In genomic region chr8:83609547-83610180, GRCm38 (mm10) we compare ENCODE assay signal across 8 mouse cellular contexts. TPM values are rescaled to one million over a fixed set of nuclear protein-coding genes. Genes with fewer than 3 reads are reported as not detected.
DNase-seq lines count a peak whose midpoint lies in the region; ATAC-seq and TF ChIP-seq lines count a peak whose summit lies in the region.

No protein-coding gene starts in this region.

- TF ChIP-seq CTCF in spleen, adult 2 months (IDR thresholded peaks at IDR 0.05; ENCODE audit: extremely low read depth, insufficient read depth, insufficient read length, insufficient replicate concordance) = no peak
- TF ChIP-seq CTCF in lung, adult 2 months (IDR thresholded peaks at IDR 0.05; ENCODE audit: insufficient read depth, low read length) = no peak

- H3K4me2 ChIP-seq in limb, embryonic 12.5 days = peak overlapping the region; percentile 77

- H3K27ac ChIP-seq in spleen, adult 2 months (ENCODE audit: insufficient read depth, low read length) = no peak overlapping the region
- 0 out of 2 replicates have a peak overlapping the region, but pooled peaks have one; percentile 97 for H3K27ac ChIP-seq in forebrain, embryonic 10.5 days
- no peak overlapping the region for H3K27ac ChIP-seq in limb, embryonic 12.5 days

- no peak for DNase-seq in spleen, adult 2 months (ENCODE audit: low read depth in 1 of 2, low spot score in 2 of 2)
- no peak for DNase-seq in spleen, adult 18-20 months
- no peak for DNase-seq in forebrain, embryonic 10.5 days (ENCODE audit: extremely low spot score, low spot score)
- peak; percentile 39 for DNase-seq in splenic B cell, adult 2 months (ENCODE audit: low read depth, low spot score)
- no peak for DNase-seq in adrenal gland, postnatal 36 days
- no peak for DNase-seq in frontal cortex, postnatal 10 days (ENCODE audit: low spot score in 2 of 2)
- no peak for DNase-seq in lung, adult 2 months

- H3K4me3 ChIP-seq in spleen, adult 2 months (ENCODE audit: extremely low read depth, insufficient read depth, insufficient read length) = 0 out of 2 replicates have a peak overlapping the region, but pooled peaks have one; percentile 92
- H3K4me3 ChIP-seq in forebrain, embryonic 10.5 days = peak overlapping the region; percentile 85
- peak overlapping the region; percentile 75 for H3K4me3 ChIP-seq in limb, embryonic 12.5 days (replicated peaks)
- no peak overlapping the region for H3K4me3 ChIP-seq in lung, adult 2 months (replicated peaks; ENCODE audit: extremely low read depth, low read depth, low read length)

- H3K9me3 ChIP-seq in forebrain, embryonic 10.5 days = no peaks in the 10 kb centered on the region
- no peaks in the 10 kb centered on the region for H3K9me3 ChIP-seq in limb, embryonic 12.5 days

- peaks cover 11% of the 10 kb centered on the region; the same call in 1 of the 2 replicates for H3K4me1 ChIP-seq in spleen, adult 2 months (ENCODE audit: control insufficient read depth, insufficient read depth, insufficient read length)
- peaks cover 26% of the 10 kb centered on the region for H3K4me1 ChIP-seq in forebrain, embryonic 10.5 days
- H3K4me1 ChIP-seq in limb, embryonic 12.5 days (replicated peaks) = peaks cover 20% of the 10 kb centered on the region
- H3K4me1 ChIP-seq in lung, adult 2 months (ENCODE audit: control insufficient read depth, insufficient read depth, low read length) = peaks cover 9% of the 10 kb centered on the region

- WGBS in spleen, adult 2 months = 68% methylated on average over 10 of the region's 10 CpGs
- WGBS in forebrain, embryonic 10.5 days = 94% methylated on average over 10 of the region's 10 CpGs
- WGBS in limb, embryonic 12.5 days = 93% methylated on average over 10 of the region's 10 CpGs
- WGBS in lung, adult 2 months = 77% methylated on average over 10 of the region's 10 CpGs

- ATAC-seq in limb, embryonic 12.5 days (ENCODE audit: insufficient number of reproducible peaks, insufficient read depth, low FRiP score, low TSS enrichment, low read depth) = no peak

- H3K27me3 ChIP-seq in spleen, adult 2 months (ENCODE audit: control insufficient read depth, insufficient read depth, low read length) = no peaks in the 10 kb centered on the region
- no peaks in the 10 kb centered on the region for H3K27me3 ChIP-seq in forebrain, embryonic 10.5 days (ENCODE audit: poor library complexity, severe bottlenecking)
- H3K27me3 ChIP-seq in limb, embryonic 12.5 days = no peaks in the 10 kb centered on the region
- no peaks in the 10 kb centered on the region for H3K27me3 ChIP-seq in splenic B cell, adult 2 months (ENCODE audit: control insufficient read depth, insufficient read depth, low read length, poor library complexity, severe bottlenecking)

- no peak for TF ChIP-seq POLR2A in spleen, adult 2 months (IDR thresholded peaks at IDR 0.05; ENCODE audit: low read depth, low read length)
- no peak for TF ChIP-seq POLR2A in lung, adult 2 months (IDR thresholded peaks at IDR 0.05; ENCODE audit: borderline replicate concordance, extremely low read depth, low read depth, low read length)

- peak overlapping the region; percentile 88 for H3K9ac ChIP-seq in limb, embryonic 12.5 days (replicated peaks)

- peaks cover 23% of the 10 kb centered on the region for H3K36me3 ChIP-seq in spleen, adult 2 months (ENCODE audit: control insufficient read depth, insufficient read depth, low read length)
- peaks cover 50% of the 10 kb centered on the region for H3K36me3 ChIP-seq in forebrain, embryonic 10.5 days (replicated peaks)
- H3K36me3 ChIP-seq in limb, embryonic 12.5 days = peaks cover 48% of the 10 kb centered on the region
- peaks cover 14% of the 10 kb centered on the region for H3K36me3 ChIP-seq in splenic B cell, adult 2 months (ENCODE audit: control insufficient read depth, insufficient read depth, low read length, poor library complexity, severe bottlenecking)

RNA-seq across cellular contexts. Expression of gene Dnajb1, which starts 1.7 kb away (rescaled TPM):
- 24.9 and 30.8 TPM in 2 replicates for polyA plus RNA-seq in spleen, adult 2 months (2012; rRNA removed)
- polyA plus RNA-seq in forebrain, embryonic 10.5 days (2016; fragmentation: Nextera tagmentation; extraction: Ambion mirVana) = 65.2 and 77.8 TPM in 2 replicates
- 68.4 and 72.8 TPM in 2 replicates for polyA plus RNA-seq in limb, embryonic 12.5 days (2016; fragmentation: Nextera tagmentation; extraction: Ambion mirVana)
- 10 to 100 TPM; 38.5 to 57.2 TPM for total RNA-seq in adrenal gland, postnatal 36 days (2021)
- 23.5 and 26.4 TPM in 2 replicates for polyA plus RNA-seq in lung, adult 2 months (2012; rRNA removed)

RNA-seq across cellular contexts. Expression of gene Tecr, which starts 1.9 kb away (rescaled TPM):
- polyA plus RNA-seq in spleen, adult 2 months (2012; rRNA removed) = 309 and 381 TPM in 2 replicates
- polyA plus RNA-seq in forebrain, embryonic 10.5 days (2016; fragmentation: Nextera tagmentation; extraction: Ambion mirVana) = 637 and 658 TPM in 2 replicates
- polyA plus RNA-seq in limb, embryonic 12.5 days (2016; fragmentation: Nextera tagmentation; extraction: Ambion mirVana) = 577 and 580 TPM in 2 replicates
- 100 to 1,000 TPM; 450 to 470 TPM for total RNA-seq in adrenal gland, postnatal 36 days (2021)
- polyA plus RNA-seq in lung, adult 2 months (2012; rRNA removed) = 416 and 565 TPM in 2 replicates

RNA-seq across cellular contexts. Expression of gene Gipc1, which starts 42.8 kb away (rescaled TPM):
- polyA plus RNA-seq in spleen, adult 2 months (2012; rRNA removed) = 27.7 and 32.5 TPM in 2 replicates
- polyA plus RNA-seq in forebrain, embryonic 10.5 days (2016; fragmentation: Nextera tagmentation; extraction: Ambion mirVana) = 220 and 227 TPM in 2 replicates
- 179 and 185 TPM in 2 replicates for polyA plus RNA-seq in limb, embryonic 12.5 days (2016; fragmentation: Nextera tagmentation; extraction: Ambion mirVana)
- 10 to 100 TPM; 37.8 to 44.0 TPM for total RNA-seq in adrenal gland, postnatal 36 days (2021)
- polyA plus RNA-seq in lung, adult 2 months (2012; rRNA removed) = 58.6 and 67.0 TPM in 2 replicates

RNA-seq across cellular contexts. Expression of gene Ndufb7, which starts 43.2 kb away (rescaled TPM):
- 169 and 246 TPM in 2 replicates for polyA plus RNA-seq in spleen, adult 2 months (2012; rRNA removed)
- 342 and 357 TPM in 2 replicates for polyA plus RNA-seq in forebrain, embryonic 10.5 days (2016; fragmentation: Nextera tagmentation; extraction: Ambion mirVana)
- polyA plus RNA-seq in limb, embryonic 12.5 days (2016; fragmentation: Nextera tagmentation; extraction: Ambion mirVana) = 302 and 305 TPM in 2 replicates
- 100 to 1,000 TPM; 218 to 228 TPM for total RNA-seq in adrenal gland, postnatal 36 days (2021)
- 269 and 286 TPM in 2 replicates for polyA plus RNA-seq in lung, adult 2 months (2012; rRNA removed)

RNA-seq across cellular contexts. Expression of gene Ptger1, which starts 56.8 kb away (rescaled TPM):
- 2.3 TPM in 2 replicates for polyA plus RNA-seq in spleen, adult 2 months (2012; rRNA removed)
- 0.37 and 0.52 TPM in 2 replicates for polyA plus RNA-seq in forebrain, embryonic 10.5 days (2016; fragmentation: Nextera tagmentation; extraction: Ambion mirVana)
- 0.63 and 0.90 TPM in 2 replicates for polyA plus RNA-seq in limb, embryonic 12.5 days (2016; fragmentation: Nextera tagmentation; extraction: Ambion mirVana)
- total RNA-seq in adrenal gland, postnatal 36 days (2021) = 1 to 10 TPM in 1 of 2 experiments, under 1 TPM in 1; 0.63 to 2.2 TPM
- polyA plus RNA-seq in lung, adult 2 months (2012; rRNA removed) = 6.8 and 7.8 TPM in 2 replicates
